In the genomic region with DNA sequence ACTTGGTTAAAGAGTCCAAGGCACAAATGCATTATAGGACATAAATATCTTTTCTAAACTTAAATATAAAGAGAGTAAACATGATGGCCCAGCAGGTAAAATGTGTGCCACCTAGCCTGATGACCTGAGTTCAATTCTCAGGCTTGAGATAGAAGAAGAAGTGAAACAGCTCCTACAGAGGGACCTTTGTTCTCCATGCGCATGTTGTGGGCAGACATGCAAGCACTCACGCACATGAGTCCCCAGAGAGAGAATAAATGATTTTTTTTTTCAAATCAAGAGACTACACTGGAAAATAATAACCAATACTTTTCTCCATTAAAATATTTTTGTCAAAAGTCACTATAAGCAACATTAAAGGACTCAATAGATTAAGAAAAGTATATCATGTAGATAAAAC, we compare ENCODE assay signal across 30 mouse cellular contexts.
"Had no signal": no experiment of that assay in that cellular context is flagged by ENCODE, and none has a peak within 500 bp of the region (broad histone marks: within the 10 kb centered on the region; RNA-seq: fewer than 3 reads in every experiment).

No protein-coding gene starts in this region.

- H3K36me3 ChIP-seq: limb, embryonic 10.5 days; limb, embryonic 12.5 days; limb, embryonic 13.5 days; limb, embryonic 15.5 days; liver, embryonic 12.5 days; liver, embryonic 13.5 days; liver, embryonic 15.5 days; lung, embryonic 15.5 days; midbrain, embryonic 10.5 days; midbrain, embryonic 12.5 days; midbrain, embryonic 13.5 days; midbrain, embryonic 15.5 days had no signal

- ATAC-seq: liver, embryonic 12.5 days; liver, postnatal 0 days; lung, postnatal 0 days had no signal

- H3K27me3 ChIP-seq: limb, embryonic 12.5 days; limb, embryonic 13.5 days; limb, embryonic 15.5 days; liver, embryonic 12.5 days; liver, embryonic 13.5 days; liver, embryonic 15.5 days; lung, embryonic 15.5 days; midbrain, embryonic 12.5 days; midbrain, embryonic 13.5 days; midbrain, embryonic 15.5 days had no signal

- DNase-seq: left cerebral cortex, postnatal 4 days; liver; liver, embryonic 13.5 days; liver, postnatal 0 days; lung, adult 18-20 months; lung, adult 2 months; lung, embryonic 14.5 days; lung, postnatal 10 days; lung, postnatal 14 days; lung, postnatal 36 days; lung, postnatal 4 days; midbrain, embryonic 14.5 days had no signal

- H3K4me2 ChIP-seq: limb, embryonic 12.5 days; limb, embryonic 13.5 days; limb, embryonic 15.5 days; liver, embryonic 11.5 days; liver, embryonic 12.5 days; liver, embryonic 13.5 days; liver, embryonic 15.5 days; lung, embryonic 14.5 days; lung, embryonic 15.5 days; midbrain, embryonic 11.5 days; midbrain, embryonic 12.5 days; midbrain, embryonic 13.5 days; midbrain, embryonic 15.5 days had no signal

- H3K4me1 ChIP-seq: limb, embryonic 12.5 days; liver, embryonic 12.5 days; liver, embryonic 13.5 days; liver, embryonic 15.5 days; lung, embryonic 15.5 days; midbrain, embryonic 10.5 days had no signal

- H3K9ac ChIP-seq: limb, embryonic 12.5 days; limb, embryonic 13.5 days; limb, embryonic 15.5 days; liver, embryonic 12.5 days; liver, embryonic 13.5 days; liver, embryonic 14.5 days; liver, embryonic 15.5 days; liver, postnatal 0 days; lung, embryonic 14.5 days; lung, embryonic 15.5 days; midbrain, embryonic 12.5 days; midbrain, embryonic 13.5 days; midbrain, embryonic 15.5 days had no signal

- H3K9me3 ChIP-seq: limb, embryonic 10.5 days; limb, embryonic 12.5 days; limb, embryonic 13.5 days; limb, embryonic 15.5 days; liver, embryonic 12.5 days; liver, embryonic 13.5 days; liver, embryonic 15.5 days; lung, embryonic 15.5 days; megakaryocyte, embryonic 14.5 days; midbrain, embryonic 10.5 days; midbrain, embryonic 12.5 days; midbrain, embryonic 13.5 days; midbrain, embryonic 15.5 days had no signal

- H3K27ac ChIP-seq: limb, embryonic 10.5 days; limb, embryonic 12.5 days; limb, embryonic 13.5 days; limb, embryonic 15.5 days; liver, embryonic 12.5 days; liver, embryonic 13.5 days; liver, embryonic 14.5 days; liver, embryonic 15.5 days; lung, embryonic 15.5 days; macrophage; midbrain, embryonic 10.5 days; midbrain, embryonic 12.5 days; midbrain, embryonic 13.5 days; midbrain, embryonic 15.5 days had no signal

- H3K4me3 ChIP-seq: limb, embryonic 10.5 days; limb, embryonic 12.5 days; limb, embryonic 13.5 days; limb, embryonic 15.5 days; liver, embryonic 12.5 days; liver, embryonic 13.5 days; liver, embryonic 15.5 days; lung, embryonic 15.5 days; megakaryocyte, embryonic 14.5 days; midbrain, embryonic 10.5 days; midbrain, embryonic 12.5 days; midbrain, embryonic 13.5 days; midbrain, embryonic 15.5 days; myocyte had no signal
